Mouse (Mus musculus) fibroblast of lung, adult 2 months (primary cell): ENCODE data around the gene Ptprz1.

ENCODE experiments used
- DNase-seq: peaks from one replicate; pipeline ENCODE4 v3.0.0-alpha.2; 2011; ENCODE audit warnings: low read depth

The Ptprz1 gene

DNA sequence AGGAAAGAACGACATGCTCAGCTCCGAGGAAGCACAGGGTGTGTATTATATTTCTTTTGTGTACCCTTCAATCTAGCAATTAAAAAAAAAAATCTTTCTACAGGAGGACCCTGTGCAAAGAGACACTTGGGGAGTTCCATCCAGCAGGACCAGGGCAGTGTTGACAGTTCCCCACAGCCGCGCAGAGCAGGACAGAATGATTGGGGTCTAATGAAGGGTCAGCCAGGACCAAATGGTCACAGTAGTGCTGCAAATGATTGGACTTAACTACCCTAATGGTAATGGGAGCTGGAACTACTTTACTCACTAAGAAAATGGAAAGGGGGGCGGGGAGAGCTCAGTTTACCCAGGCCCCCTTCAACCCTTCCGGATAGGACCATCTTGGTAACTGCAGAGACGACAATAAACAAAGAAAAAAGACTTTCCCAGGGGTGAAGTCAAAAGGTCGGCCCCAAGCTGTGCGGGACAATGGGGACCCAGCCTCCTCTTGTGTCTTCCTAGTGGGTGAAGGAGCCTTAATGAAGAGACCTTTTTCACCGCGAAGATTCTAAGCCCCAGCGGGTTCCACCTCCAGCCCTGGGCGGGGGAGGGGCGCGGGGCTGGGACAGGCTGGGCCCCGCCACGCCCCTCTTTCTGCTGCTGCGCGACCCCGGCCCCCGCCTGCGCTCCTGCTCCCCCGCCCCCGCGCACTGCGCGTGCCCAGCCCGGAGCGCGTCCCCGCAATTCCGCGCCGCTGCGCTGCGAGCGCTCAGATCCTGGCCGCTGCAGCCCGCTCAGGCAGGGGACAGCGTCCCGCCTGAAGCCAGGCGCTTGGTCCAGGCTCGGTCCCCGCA is at the start of gene Ptprz1:
Gene Ptprz1 (plus strand): TSS at position 722 of the 833 bp plus-strand sequence.
- DNase-seq, result no peak

- no peak for DNase-seq
Observed at GRCm38 (mm10) chr6:22833637-22834036, 41.7 kb upstream of the Ptprz1 start.

DNA sequence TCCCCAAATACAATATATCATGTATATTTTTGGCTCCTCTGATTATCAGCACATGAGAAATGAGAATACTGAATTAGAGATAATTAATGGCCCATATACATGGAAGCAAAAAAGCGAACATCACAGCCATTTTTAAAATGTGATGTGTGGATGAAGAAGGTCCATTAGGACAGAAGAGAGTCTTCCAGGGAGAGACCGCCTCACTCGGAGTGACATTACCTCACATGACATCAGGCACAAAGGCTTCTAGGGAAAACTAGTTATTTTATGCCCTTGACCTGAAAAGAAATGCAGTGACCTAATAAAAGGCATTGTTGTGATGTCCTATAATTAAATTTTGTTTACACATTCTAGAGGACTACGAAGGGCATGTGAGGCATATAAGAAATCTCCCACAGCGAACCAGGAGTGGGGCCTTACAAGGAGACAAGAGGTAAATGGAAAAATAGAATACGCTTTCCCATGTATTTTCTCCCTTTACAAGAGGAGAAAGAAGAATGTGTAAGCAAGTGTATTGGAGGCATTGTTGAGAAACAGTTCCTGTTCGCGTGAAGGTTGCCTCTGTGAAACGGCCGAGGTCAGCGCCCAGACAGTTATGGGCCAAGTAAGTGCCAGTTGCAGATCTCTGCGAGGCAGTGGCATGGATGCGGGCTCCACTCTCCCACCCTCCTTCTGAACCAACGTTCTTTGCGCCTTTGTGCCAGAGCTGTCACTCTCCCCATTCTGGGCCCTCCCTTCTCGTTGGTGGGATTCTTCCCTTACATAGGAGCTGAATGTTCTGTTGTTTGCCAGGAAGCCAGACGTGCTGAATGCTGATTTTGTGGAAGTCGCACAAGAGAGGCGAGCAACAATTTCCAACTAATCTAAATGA is 41.0 kb upstream of the Ptprz1 start:
- no peak for DNase-seq

DNA sequence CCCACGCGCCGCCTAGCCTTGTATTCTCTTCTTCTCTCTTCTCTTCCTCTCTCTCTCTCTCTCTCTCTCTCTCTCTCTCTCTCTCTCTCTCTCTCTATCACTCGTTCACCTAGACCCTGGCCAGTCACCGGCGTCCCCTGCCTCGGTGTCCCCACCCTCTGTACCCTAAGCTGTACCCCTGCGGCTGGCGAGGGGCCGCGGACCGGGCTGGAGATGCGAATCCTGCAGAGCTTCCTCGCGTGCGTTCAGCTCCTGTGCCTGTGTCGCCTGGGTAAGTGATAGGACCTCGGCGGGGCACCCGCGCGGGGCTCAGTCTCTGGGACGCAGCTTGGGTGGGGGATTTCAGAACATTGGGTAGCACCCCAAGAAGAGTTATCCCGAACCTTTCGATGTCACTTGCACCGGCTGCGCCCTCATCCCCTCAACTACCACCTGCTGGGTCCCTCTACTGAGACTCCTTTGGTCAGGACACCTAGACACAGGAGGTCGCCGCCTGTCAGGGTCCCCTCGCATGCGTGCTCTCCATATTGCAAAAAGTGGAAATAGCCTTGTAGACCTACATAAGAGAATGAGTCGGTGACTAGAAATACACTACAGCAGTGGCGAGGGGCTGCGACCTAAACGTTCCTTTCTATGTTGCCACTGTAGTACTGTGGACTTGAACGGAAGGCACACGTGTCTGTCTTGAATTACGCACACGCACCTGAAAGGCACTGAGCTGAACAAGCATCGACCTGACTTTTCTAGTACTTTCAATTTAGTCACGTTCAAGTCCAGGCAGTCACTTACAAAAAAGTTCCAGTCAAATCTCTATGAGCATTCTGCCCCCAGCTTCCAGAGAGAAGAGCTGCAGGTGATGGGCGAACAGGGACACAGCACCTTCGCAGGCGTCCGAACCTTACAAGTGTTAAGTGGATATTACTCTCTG is 576 bp downstream of the Ptprz1 start:
- no peak for DNase-seq

DNA sequence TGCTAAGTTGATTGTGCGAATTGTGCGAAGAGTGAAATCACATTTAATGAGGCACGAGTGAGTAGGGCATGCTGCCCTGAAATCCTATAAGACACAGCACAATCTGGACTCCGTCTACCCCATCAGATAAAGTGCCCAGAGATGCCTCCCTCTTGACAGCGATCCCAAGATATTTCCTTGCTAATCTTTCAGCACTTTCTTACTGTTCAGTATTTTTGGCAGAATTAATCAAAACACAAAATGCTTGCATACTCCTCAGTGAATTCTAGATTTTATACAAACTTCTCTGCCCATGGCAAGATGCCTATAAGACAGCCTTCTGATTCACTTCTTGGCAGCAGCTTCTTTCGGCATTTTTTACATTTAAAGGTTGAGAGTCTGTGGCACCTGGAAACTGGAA is 12.7 kb downstream of the Ptprz1 start:
- no peak for DNase-seq

DNA sequence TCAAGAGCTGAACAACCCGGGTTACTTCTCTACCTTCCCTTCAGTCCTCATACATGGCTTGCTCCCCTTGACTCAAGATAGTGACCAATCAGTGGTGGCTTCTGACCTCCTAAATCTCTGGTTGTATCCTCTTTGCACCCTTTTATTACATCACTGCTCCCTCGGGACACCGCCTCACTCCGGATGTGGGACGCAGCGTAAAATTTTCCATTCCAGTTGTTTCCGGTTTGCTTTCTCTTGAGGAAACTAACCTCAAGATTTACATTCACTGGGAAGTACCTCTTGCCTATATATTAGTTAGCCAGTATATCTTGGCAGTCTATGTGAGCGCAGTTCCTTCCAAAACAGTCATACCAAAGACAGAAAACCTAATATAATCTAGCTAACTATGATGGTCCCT is 14.0 kb downstream of the Ptprz1 start:
- no peak for DNase-seq

DNA sequence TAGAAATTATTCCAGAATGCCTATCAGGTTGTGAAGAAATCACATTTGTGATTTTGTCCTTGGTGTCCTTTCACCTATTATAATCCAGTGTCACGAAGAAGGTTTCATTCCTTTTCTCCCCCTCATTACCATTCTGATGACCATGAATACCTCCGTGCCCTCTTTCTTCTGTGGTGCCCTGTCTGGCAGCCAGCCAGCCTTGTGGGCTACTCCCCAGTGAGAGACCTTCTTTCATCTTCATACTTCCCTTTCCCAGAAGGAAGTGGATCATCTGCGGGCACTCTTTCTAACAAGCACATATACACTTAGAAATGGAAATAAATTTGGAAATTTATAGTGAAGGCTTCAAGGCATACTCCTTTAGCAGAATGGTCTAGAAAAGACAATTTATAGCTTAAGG is 26.7 kb downstream of the Ptprz1 start:
- no peak for DNase-seq

GRCm38 (mm10) chr6:22908510-22909256 is 33.4 kb downstream of the Ptprz1 start:
- DNase-seq, result no peak

DNA sequence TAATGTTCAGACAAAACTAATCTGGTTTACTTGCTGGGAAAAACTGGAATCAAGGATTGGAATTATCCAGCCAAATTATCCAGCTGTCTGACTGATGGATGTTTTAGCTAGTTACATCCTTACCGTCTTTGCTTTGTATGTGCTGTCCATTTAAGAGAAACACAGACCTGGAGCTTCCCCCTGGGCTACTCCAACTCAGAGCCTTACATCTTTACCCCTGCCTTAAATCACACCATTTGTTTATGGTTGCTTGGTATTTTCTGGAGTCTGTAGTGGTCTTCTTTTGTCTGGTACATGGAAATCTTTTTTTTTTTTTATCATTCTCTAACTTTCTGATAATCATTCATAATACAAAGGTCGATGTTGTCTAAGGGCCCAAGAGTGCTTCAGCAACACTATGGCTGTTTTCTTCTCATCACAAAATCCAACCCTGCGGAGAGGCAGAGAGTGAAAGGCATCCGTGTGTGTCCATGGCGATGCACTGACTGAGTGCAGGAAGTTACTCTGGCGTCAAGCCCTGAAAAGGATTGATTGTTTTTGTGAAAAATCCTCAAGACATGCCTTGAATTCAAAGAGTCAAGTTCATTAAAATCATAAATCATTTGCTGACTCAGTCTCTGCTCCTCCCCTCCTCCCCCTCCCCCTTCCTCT is 34.1 kb downstream of the Ptprz1 start:
- DNase-seq, result no peak

GRCm38 (mm10) chr6:22909908-22910260 is 34.6 kb downstream of the Ptprz1 start:
- DNase-seq, result no peak

DNA sequence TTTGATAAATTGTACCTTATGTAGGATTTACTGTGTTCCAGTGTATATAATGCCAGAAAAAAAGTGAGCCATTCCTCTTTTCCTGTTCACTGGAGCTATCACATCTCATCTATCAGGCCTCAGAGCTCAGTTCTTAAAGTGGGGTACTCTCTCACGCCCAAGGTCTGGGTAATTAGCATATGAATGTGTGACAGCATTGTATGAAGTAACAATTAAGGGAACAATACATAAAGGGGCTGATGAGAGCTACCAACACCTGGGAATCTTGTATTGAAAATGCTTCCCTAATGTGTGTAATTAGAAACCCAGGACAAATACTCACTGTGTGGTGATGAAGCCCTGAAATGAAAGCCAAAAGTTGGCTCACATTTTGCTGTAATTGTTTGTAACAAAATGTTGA is 47.6 kb downstream of the Ptprz1 start:
- DNase-seq, result no peak

DNA sequence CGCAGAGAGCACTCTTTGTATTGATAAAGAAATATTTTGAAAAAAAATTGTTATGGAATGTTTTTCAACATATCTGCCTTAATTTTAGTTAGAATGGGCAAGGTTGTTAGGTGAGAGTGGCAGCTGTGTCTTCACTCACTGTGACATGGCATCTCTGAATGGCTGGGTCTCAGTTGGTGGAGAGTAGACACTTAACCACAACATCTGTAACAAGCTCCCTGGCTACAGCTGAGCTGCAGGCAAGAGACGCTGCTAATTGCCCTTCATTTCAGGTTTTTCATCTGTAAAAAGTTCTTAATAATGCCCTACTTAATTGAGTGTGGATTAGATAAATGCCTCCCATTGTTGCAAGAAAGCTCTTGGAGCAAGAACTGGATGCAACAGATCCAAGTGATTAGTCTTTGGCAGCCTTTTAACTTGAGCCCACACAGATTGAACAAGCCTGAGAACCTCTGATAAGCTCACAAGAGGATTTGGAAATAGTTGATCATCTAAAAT is 57.5 kb downstream of the Ptprz1 start:
- DNase-seq, result no peak

DNA sequence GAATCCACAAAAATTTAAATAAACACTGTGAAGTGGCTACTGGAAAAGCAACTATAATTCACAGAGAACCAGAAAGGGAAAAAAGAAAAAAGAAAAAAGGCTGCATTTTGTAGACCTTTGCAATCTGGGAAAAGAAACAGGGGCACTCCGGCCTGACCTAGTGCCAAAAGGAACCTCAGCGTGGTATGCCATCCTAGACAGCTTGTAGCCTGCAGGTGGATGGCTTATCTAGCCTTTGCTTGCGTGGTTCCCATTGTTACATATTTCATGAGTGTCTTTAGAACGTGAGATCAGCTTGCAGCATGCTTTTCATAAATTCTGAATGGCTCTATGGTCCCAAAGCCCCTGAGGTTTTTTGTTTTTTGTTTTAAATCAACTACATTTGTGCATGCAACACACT is 61.8 kb downstream of the Ptprz1 start:
- no peak for DNase-seq

- no peak for DNase-seq
Observed at GRCm38 (mm10) chr6:22937526-22937925, 62.2 kb downstream of the Ptprz1 start.

GRCm38 (mm10) chr6:22944191-22944590 is 68.9 kb downstream of the Ptprz1 start:
- no peak for DNase-seq

GRCm38 (mm10) chr6:22963374-22963773 is 88.1 kb downstream of the Ptprz1 start:
- DNase-seq, result no peak

GRCm38 (mm10) chr6:22968073-22968472 is 92.8 kb downstream of the Ptprz1 start:
- DNase-seq, result no peak

GRCm38 (mm10) chr6:22983769-22984519 is 108.6 kb downstream of the Ptprz1 start:
- DNase-seq, result no peak

DNA sequence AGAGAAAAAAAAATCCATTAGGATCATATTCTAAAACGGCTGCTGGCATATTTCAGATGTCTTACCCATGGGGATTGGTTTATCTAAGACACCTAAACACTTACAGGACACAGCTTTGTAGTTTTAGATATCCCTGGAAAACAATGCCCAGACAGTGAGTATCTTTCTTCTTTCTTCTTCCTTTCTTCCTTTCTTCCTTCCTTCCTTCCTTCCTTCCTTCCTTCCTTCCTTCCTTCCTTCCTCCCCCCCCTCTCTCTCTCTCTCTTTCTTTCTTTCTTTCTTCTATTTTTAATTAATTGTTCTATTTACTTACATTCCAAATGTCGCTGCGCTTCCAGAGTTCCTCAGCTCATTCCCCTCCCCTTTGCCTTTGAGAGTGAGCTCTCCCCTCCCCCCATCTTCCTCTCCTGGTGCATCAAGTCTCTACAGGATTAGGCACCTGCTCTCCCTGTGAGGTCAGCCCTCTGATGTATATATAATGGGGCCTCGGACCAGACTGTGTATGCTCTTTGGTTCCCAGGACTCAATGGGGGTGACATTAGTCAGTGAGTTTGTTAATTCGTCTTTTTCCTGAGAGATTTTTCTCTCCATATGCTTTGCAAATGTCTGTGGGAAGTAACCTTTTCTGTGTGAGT is 109.3 kb downstream of the Ptprz1 start:
- DNase-seq, result no peak
